Mouse (Mus musculus): ENCODE results near the gene Pcsk4. TPM values are rescaled to one million over a fixed set of nuclear protein-coding genes. Genes with fewer than 3 reads are reported as not detected.

The Pcsk4 gene
- polyA plus RNA-seq, 1 experiment from 2014 or later, result 6.5 TPM

DNA sequence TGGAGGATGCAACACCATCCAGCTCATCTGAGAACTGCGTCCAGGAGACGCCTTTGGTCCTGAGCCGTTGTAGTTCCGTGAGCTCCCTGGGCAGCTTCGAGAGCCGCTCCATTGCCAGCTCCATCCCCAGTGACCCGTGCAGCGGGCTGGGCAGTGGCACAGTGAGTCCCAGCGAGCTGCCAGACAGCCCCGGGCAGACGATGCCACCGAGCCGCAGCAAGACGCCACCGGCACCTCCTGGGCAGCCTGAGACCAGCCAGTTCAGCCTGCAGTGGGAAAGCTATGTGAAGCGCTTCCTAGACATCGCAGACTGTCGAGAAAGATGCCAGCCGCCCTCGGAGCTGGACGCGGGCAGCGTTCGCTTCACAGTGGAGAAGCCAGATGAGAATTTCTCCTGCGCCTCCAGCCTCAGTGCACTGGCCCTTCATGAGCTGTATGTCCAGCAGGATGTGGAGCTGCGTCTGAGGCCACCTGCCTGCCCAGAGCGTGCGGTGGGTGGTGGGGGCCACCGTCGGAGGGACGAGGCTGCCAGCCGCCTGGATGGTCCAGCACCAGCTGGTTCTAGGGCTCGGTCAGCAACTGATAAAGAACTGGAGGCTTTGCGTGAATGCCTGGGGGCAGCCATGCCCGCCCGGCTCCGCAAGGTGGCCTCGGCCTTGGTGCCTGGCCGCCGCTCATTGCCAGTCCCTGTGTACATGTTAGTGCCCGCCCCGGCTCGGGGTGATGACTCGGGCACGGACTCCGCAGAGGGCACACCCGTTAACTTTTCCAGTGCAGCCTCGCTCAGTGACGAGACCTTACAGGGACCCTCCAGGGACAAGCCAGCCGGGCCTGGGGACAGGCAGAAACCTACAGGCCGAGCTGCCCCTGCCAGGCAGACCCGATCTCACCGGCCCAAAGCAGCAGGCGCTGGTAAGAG is 16.5 kb downstream of the Pcsk4 start:
- Histone ChIP-seq H3K4me2 (ENCODE audit: low read length) (no peak overlapping the region), H3K27me3 (ENCODE audit: control insufficient read depth, insufficient read depth, low read depth, low read length) (no peaks in the 10 kb centered on the region), H3K4me1 (ENCODE audit: control insufficient read depth, insufficient read depth, low read length) (no peaks in the 10 kb centered on the region), H3K9me3 (replicated peaks; ENCODE audit: control insufficient read depth, low read length, poor library complexity, severe bottlenecking) (no peaks in the 10 kb centered on the region), H3K4me3 (ENCODE audit: low read depth, low read length) (no peak overlapping the region), H3K9ac (ENCODE audit: low read depth, low read length) (no peak overlapping the region), H3K27ac (ENCODE audit: low read length) (no peak overlapping the region), H3K36me3 (ENCODE audit: control insufficient read depth, insufficient read depth, low read length) (peaks cover 79% of the 10 kb centered on the region)
- WGBS, result 79% methylated on average over 54 of the region's 54 CpGs
- ATAC-seq, result no peak

- no peaks in the 10 kb centered on the region for H3K4me1 ChIP-seq (ENCODE audit: control insufficient read depth, insufficient read depth, low read length)
Observed at GRCm38 (mm10) chr10:80311560-80311959, 17.7 kb downstream of the Pcsk4 start.

GRCm38 (mm10) chr10:80304862-80305261 is 24.4 kb downstream of the Pcsk4 start:
- Histone ChIP-seq H3K4me2 (ENCODE audit: low read length) (peak overlapping the region; percentile 20; the same call in 1 of the 2 replicates), H3K27ac (ENCODE audit: low read length) (no peak overlapping the region), H3K4me1 (ENCODE audit: control insufficient read depth, insufficient read depth, low read length) (peaks cover 37% of the 10 kb centered on the region), H3K27me3 (ENCODE audit: control insufficient read depth, insufficient read depth, low read depth, low read length) (no peaks in the 10 kb centered on the region), H3K9ac (ENCODE audit: low read depth, low read length) (no peak overlapping the region; the same call in 1 of the 2 replicates), H3K36me3 (ENCODE audit: control insufficient read depth, insufficient read depth, low read length) (peaks cover 54% of the 10 kb centered on the region), H3K9me3 (replicated peaks; ENCODE audit: control insufficient read depth, low read length, poor library complexity, severe bottlenecking) (no peaks in the 10 kb centered on the region), H3K4me3 (ENCODE audit: low read depth, low read length) (no peak overlapping the region)
- no peak for ATAC-seq
- WGBS, result 35% methylated on average over 25 of the region's 25 CpGs

More at GRCm38 (mm10) chr10:80311560-80311959, 17.7 kb downstream of the Pcsk4 start:
- Histone ChIP-seq H3K9ac (ENCODE audit: low read depth, low read length) (no peak overlapping the region), H3K9me3 (replicated peaks; ENCODE audit: control insufficient read depth, low read length, poor library complexity, severe bottlenecking) (no peaks in the 10 kb centered on the region), H3K27ac (ENCODE audit: low read length) (no peak overlapping the region), H3K4me2 (ENCODE audit: low read length) (no peak overlapping the region), H3K4me3 (ENCODE audit: low read depth, low read length) (no peak overlapping the region), H3K27me3 (ENCODE audit: control insufficient read depth, insufficient read depth, low read depth, low read length) (no peaks in the 10 kb centered on the region), H3K36me3 (ENCODE audit: control insufficient read depth, insufficient read depth, low read length) (peaks cover 82% of the 10 kb centered on the region)
- no peak for ATAC-seq
- WGBS, result 90% methylated on average over 16 of the region's 16 CpGs

GRCm38 (mm10) chr10:80304458-80304857 is 24.8 kb downstream of the Pcsk4 start:
- Histone ChIP-seq H3K9ac (ENCODE audit: low read depth, low read length) (peak overlapping the region; percentile 32; the same call in 1 of the 2 replicates), H3K4me1 (ENCODE audit: control insufficient read depth, insufficient read depth, low read length) (peaks cover 37% of the 10 kb centered on the region), H3K36me3 (ENCODE audit: control insufficient read depth, insufficient read depth, low read length) (peaks cover 53% of the 10 kb centered on the region), H3K9me3 (replicated peaks; ENCODE audit: control insufficient read depth, low read length, poor library complexity, severe bottlenecking) (no peaks in the 10 kb centered on the region), H3K4me2 (ENCODE audit: low read length) (peak overlapping the region; percentile 20; the same call in 1 of the 2 replicates), H3K4me3 (ENCODE audit: low read depth, low read length) (no peak overlapping the region), H3K27me3 (ENCODE audit: control insufficient read depth, insufficient read depth, low read depth, low read length) (no peaks in the 10 kb centered on the region), H3K27ac (ENCODE audit: low read length) (no peak overlapping the region)
- WGBS, result 46% methylated on average over 12 of the region's 12 CpGs
- ATAC-seq, result no peak

DNA sequence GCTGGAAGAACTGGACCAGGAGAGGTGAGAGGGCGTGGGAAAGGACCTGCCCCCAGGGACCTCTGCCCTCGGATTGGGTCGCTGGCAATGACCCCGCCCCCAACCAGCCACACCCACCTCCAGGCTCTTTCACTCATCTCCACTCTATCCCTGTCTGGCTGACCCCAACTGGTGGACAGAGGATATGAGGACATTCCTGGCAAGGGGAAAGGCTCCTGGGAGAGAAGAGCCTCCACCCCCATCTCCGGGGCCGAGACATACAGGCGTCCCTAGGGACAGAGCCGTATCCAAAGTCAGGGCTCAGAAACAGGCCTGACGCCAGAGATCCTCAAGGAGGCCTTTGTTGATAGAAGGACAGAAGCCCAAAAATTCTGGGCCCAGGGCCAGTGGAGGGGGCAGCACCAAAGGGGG is 26.8 kb downstream of the Pcsk4 start:
- no peaks in the 10 kb centered on the region for H3K27me3 ChIP-seq (ENCODE audit: control insufficient read depth, insufficient read depth, low read depth, low read length)
- WGBS, result 10% methylated on average over 9 of the region's 9 CpGs
- H3K9me3 ChIP-seq (replicated peaks; ENCODE audit: control insufficient read depth, low read length, poor library complexity, severe bottlenecking), result no peaks in the 10 kb centered on the region
- H3K27ac ChIP-seq (ENCODE audit: low read length), result peak overlapping the region; percentile 99
- H3K4me1 ChIP-seq (ENCODE audit: control insufficient read depth, insufficient read depth, low read length), result peaks cover 49% of the 10 kb centered on the region
- peak overlapping the region; percentile 93 for H3K9ac ChIP-seq (ENCODE audit: low read depth, low read length)
- no peak for ATAC-seq
- H3K4me3 ChIP-seq (ENCODE audit: low read depth, low read length), result peak overlapping the region; percentile 69
- peaks cover 35% of the 10 kb centered on the region for H3K36me3 ChIP-seq (ENCODE audit: control insufficient read depth, insufficient read depth, low read length)
- peak overlapping the region; percentile 95 for H3K4me2 ChIP-seq (ENCODE audit: low read length)

- H3K4me2 ChIP-seq (ENCODE audit: low read length), result peak overlapping the region; percentile 95
- peaks cover 30% of the 10 kb centered on the region for H3K36me3 ChIP-seq (ENCODE audit: control insufficient read depth, insufficient read depth, low read length)
- no peaks in the 10 kb centered on the region for H3K9me3 ChIP-seq (replicated peaks; ENCODE audit: control insufficient read depth, low read length, poor library complexity, severe bottlenecking)
- peak overlapping the region; percentile 69 for H3K4me3 ChIP-seq (ENCODE audit: low read depth, low read length)
- peaks cover 52% of the 10 kb centered on the region for H3K4me1 ChIP-seq (ENCODE audit: control insufficient read depth, insufficient read depth, low read length)
- no peaks in the 10 kb centered on the region for H3K27me3 ChIP-seq (ENCODE audit: control insufficient read depth, insufficient read depth, low read depth, low read length)
- peak overlapping the region; percentile 93 for H3K9ac ChIP-seq (ENCODE audit: low read depth, low read length)
- H3K27ac ChIP-seq (ENCODE audit: low read length), result peak overlapping the region; percentile 99
- ATAC-seq, result no peak
- 51% methylated on average over 5 of the region's 5 CpGs for WGBS
Observed at GRCm38 (mm10) chr10:80302082-80302355, 27.3 kb downstream of the Pcsk4 start.

- Histone ChIP-seq H3K4me3 (ENCODE audit: low read depth, low read length) (peak overlapping the region; percentile 69), H3K36me3 (ENCODE audit: control insufficient read depth, insufficient read depth, low read length) (peaks cover 25% of the 10 kb centered on the region), H3K4me2 (ENCODE audit: low read length) (peak overlapping the region; percentile 95), H3K9ac (ENCODE audit: low read depth, low read length) (peak overlapping the region; percentile 93), H3K27ac (ENCODE audit: low read length) (peak overlapping the region; percentile 99), H3K4me1 (ENCODE audit: control insufficient read depth, insufficient read depth, low read length) (peaks cover 58% of the 10 kb centered on the region), H3K9me3 (replicated peaks; ENCODE audit: control insufficient read depth, low read length, poor library complexity, severe bottlenecking) (no peaks in the 10 kb centered on the region), H3K27me3 (ENCODE audit: control insufficient read depth, insufficient read depth, low read depth, low read length) (no peaks in the 10 kb centered on the region)
- ATAC-seq, result no peak
- WGBS, result 51% methylated on average over 10 of the region's 10 CpGs
Observed at GRCm38 (mm10) chr10:80301256-80302081, 27.8 kb downstream of the Pcsk4 start.

GRCm38 (mm10) chr10:80300672-80301181 is 28.6 kb downstream of the Pcsk4 start:
- Histone ChIP-seq H3K36me3 (ENCODE audit: control insufficient read depth, insufficient read depth, low read length) (peaks cover 19% of the 10 kb centered on the region), H3K9me3 (replicated peaks; ENCODE audit: control insufficient read depth, low read length, poor library complexity, severe bottlenecking) (no peaks in the 10 kb centered on the region), H3K9ac (ENCODE audit: low read depth, low read length) (peak overlapping the region; percentile 93), H3K27me3 (ENCODE audit: control insufficient read depth, insufficient read depth, low read depth, low read length) (no peaks in the 10 kb centered on the region), H3K4me2 (ENCODE audit: low read length) (peak overlapping the region; percentile 95), H3K4me1 (ENCODE audit: control insufficient read depth, insufficient read depth, low read length) (peaks cover 59% of the 10 kb centered on the region), H3K27ac (ENCODE audit: low read length) (peak overlapping the region; percentile 99), H3K4me3 (ENCODE audit: low read depth, low read length) (peak overlapping the region; percentile 69)
- peak; percentile 82 for ATAC-seq
- WGBS, result 7% methylated on average over 11 of the region's 11 CpGs
